Mouse (Mus musculus) hindbrain, embryonic 10.5 days (tissue): ENCODE measurements at regions not wholly inside any gene's neighbourhood (a gene's known extent, or its start where the extent isn't known, plus 50 kb on each side); places are given as distances from the start of the nearest gene placed in this dataset.

Experiments
- DNase-seq: peaks from one replicate; pipeline ENCODE4 v3.0.0-alpha.2; 2017; ENCODE audit warnings: low spot score
- H3K27ac ChIP-seq: fragments of 300-500 bp; sonication (generic); 2 replicates; pipeline ENCODE4 v1.5.1; 2016; ENCODE audit warnings: mild to moderate bottlenecking, moderate library complexity
- H3K27me3 ChIP-seq: fragments of 300-500 bp; sonication (generic); 2 replicates; pipeline ENCODE4 v1.6.1; 2016; ENCODE audit warnings: mild to moderate bottlenecking; ENCODE audit not compliant: poor library complexity, insufficient read depth, severe bottlenecking
- H3K36me3 ChIP-seq: fragments of 300-500 bp; sonication (generic); 2 replicates; pipeline ENCODE4 v1.6.1; 2016; ENCODE audit warnings: mild to moderate bottlenecking, moderate library complexity
- H3K4me1 ChIP-seq: fragments of 300-500 bp; sonication (generic); replicated peaks from 2 replicates; pipeline ENCODE4 v1.6.1; 2016; ENCODE audit warnings: mild to moderate bottlenecking
- H3K4me3 ChIP-seq: fragments of 300-500 bp; sonication (generic); 2 replicates; pipeline ENCODE4 v1.5.1; 2016; ENCODE audit warnings: mild to moderate bottlenecking, moderate library complexity
- H3K9me3 ChIP-seq: fragments of 300-500 bp; sonication (generic); 2 replicates; pipeline ENCODE4 v1.6.1; 2016; ENCODE audit warnings: mild to moderate bottlenecking, moderate library complexity
- WGBS: fragments of 180-500 bp; shearing (Covaris S2); methylation state at CpG from one replicate; pipeline ENCODE4 v1.1.7; 2016; 5-methylcytosine and 5-hydroxymethylcytosine counted together

DNA sequence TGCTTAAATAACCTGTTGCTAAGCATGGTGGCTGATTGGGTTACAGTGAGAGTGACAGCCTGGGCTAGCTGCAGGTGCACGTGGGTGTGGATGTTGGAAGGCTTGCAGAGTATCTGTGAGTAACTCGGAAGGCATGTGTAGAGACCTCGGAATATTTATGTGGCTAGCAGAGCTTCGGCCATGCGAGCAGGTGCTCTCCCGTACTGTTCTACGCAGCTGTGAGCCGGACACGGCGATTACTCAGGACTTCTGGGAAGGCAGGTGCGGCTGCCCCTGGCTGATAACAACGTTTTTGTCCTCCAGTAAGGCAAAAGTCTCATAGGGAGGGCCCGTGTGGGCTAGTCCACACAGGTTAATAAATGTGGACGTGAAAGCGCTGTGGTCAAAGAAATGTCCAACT, 119.6 kb downstream of the Fgf9 start:
- 89% methylated on average over 15 of the region's 15 CpGs for WGBS

DNA sequence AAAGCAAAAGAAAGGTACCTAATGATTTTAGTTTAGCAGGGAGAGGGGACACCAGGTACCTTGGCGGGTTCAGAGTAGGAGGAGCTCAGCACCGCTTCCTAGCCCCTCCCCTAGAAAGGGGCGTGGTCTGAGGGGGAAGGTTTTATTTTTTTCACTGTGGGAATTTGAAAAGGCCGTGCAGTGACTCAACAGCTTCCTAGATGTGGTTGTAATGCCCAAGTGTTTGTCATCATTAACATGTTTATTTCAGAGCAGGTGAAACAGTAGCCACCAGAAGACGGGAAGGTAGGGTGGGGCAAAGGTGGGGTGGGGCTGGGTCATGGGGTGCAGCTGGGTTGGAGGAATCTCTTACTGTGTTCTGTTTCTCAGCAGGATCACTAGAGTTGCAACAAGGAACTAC, 112.5 kb downstream of the Fgf9 start:
- H3K27ac ChIP-seq: no peak overlapping the region
- H3K4me1 ChIP-seq: no peaks in the 10 kb centered on the region
- H3K9me3 ChIP-seq: no peaks in the 10 kb centered on the region
- H3K4me3 ChIP-seq: no peak overlapping the region
- DNase-seq: no peak
- WGBS: 67% methylated on average over 5 of the region's 5 CpGs
- no peaks in the 10 kb centered on the region for H3K36me3 ChIP-seq
- no peaks in the 10 kb centered on the region for H3K27me3 ChIP-seq

More for the DNA sequence above, 119.6 kb downstream of the Fgf9 start:
- DNase-seq: no peak
- H3K27ac ChIP-seq: no peak overlapping the region
- no peak overlapping the region for H3K4me3 ChIP-seq
- H3K9me3 ChIP-seq: no peaks in the 10 kb centered on the region
- H3K36me3 ChIP-seq: no peaks in the 10 kb centered on the region
- H3K4me1 ChIP-seq: no peaks in the 10 kb centered on the region
- no peaks in the 10 kb centered on the region for H3K27me3 ChIP-seq

DNA sequence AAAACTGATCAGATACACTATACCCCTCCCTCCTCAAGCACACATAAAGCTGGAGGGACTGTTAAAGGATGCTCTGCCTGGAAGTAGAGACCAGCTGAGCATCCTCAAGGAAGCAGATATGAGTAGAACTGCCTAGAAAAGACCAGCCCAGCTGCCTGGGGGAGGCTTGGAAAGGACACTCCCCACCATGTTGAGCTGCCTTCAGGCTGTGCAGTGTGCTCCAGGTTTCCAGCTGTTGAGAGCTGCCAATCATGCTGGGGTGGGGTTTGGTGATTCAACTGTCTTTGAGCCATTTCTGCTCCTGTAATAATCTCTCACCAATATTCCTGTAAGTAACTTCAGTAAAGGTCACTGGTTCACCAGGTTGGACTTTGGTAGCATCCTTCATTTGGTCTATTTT, 110.4 kb downstream of the Fgf9 start:
- Histone ChIP-seq H3K27me3 (no peaks in the 10 kb centered on the region), H3K4me1 (no peaks in the 10 kb centered on the region), H3K9me3 (no peaks in the 10 kb centered on the region), H3K27ac (no peak overlapping the region), H3K36me3 (no peaks in the 10 kb centered on the region), H3K4me3 (no peak overlapping the region)
- DNase-seq: no peak

DNA sequence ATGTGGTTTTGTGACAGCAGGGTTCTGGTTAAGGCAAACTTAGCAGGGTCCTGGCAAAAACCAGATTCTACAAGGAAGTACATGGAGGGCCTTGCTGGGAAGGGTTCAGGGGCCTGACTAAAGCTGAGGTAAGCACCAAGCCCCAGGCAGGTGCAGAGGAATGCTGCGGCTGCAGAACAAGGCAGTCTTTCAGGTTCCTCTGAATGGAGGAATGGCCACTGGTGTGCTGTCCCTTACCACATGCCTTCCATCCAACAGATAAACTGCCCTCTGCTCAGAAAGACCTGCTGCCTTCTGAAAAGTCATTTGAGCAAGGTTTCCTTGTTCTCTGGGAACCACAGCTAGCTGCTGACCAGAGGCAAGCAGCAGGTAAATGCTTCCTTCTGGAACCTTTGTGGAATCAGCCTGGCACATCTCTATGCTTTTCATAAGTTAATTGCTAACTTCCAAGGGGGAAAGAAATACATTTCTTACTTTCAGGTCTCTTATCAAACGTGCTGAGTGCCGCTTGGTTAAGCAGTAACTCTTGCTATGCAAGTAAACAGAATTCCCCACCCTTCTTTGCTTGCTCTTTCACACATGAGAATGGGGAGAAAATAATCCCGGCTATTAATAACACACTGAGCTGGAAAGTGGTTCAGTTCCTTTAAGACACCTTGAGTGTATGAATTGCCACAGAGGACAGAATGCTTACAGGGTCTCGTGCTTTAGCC, 105.5 kb downstream of the Fgf9 start:
- WGBS: 89% methylated on average over 5 of the region's 5 CpGs
- no peaks in the 10 kb centered on the region for H3K4me1 ChIP-seq
- H3K27me3 ChIP-seq: no peaks in the 10 kb centered on the region
- no peaks in the 10 kb centered on the region for H3K9me3 ChIP-seq
- no peak overlapping the region for H3K27ac ChIP-seq
- H3K4me3 ChIP-seq: no peak overlapping the region
- no peaks in the 10 kb centered on the region for H3K36me3 ChIP-seq
- DNase-seq: no peak

DNA sequence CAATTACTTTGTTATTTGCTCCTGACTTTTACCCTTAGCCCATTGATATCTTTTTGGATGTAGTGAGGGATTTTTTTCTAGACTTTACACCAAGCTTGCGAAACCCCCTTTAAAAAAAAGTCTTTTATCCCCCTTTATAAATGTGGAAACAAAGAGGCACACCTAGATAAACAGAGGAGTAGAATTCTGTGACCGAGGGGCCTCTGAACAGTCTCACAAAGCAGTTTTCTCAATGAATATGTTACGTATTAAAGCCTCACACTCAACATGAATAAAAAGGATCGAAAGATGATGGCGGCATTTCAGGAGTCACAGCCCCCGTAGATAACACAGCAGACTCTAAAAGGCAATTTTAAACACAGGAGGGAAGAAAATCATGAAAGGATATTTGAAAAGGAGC, 104.2 kb downstream of the Fgf9 start:
- Histone ChIP-seq H3K36me3 (no peaks in the 10 kb centered on the region), H3K9me3 (no peaks in the 10 kb centered on the region), H3K4me1 (no peaks in the 10 kb centered on the region), H3K4me3 (no peak overlapping the region), H3K27me3 (no peaks in the 10 kb centered on the region), H3K27ac (no peak overlapping the region)
- WGBS: 83% methylated on average over 6 of the region's 6 CpGs
- DNase-seq: no peak

DNA sequence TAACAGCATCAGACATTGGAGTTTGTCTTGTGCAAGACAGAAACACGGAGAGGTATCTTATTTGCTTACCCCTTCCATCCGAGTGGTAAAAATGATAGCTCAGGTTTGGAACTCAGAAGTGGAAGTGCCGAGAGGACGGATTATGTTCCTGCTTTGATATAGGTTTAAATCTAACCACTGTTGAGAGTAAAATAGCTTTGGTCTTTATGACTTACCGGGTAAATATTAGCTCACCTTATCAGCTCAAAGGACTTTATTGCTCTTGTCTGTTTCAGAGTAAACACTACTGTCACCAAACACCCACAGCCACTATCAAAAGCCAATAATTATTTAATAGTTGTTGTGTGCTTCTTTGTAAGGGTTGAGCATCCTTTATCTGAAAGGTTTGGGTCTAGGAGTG, 98.6 kb downstream of the Fgf9 start:
- Histone ChIP-seq H3K9me3 (no peaks in the 10 kb centered on the region), H3K4me1 (no peaks in the 10 kb centered on the region), H3K27ac (no peak overlapping the region), H3K27me3 (no peaks in the 10 kb centered on the region), H3K36me3 (no peaks in the 10 kb centered on the region), H3K4me3 (no peak overlapping the region)
- WGBS: 94% methylated on average over 5 of the region's 5 CpGs
- DNase-seq: no peak
